Mouse (Mus musculus) CH12.LX (cell line): ENCODE measurements at regions not wholly inside any gene's neighbourhood (a gene's known extent, or its start where the extent isn't known, plus 50 kb on each side); places are given as distances from the start of the nearest gene placed in this dataset.

Source experiments
- DNase-seq: peaks from one replicate; pipeline ENCODE4 v3.0.0-alpha.2; 2013; ENCODE audit errors: extremely low read depth
- H3K27ac ChIP-seq: 2 replicates; pipeline ENCODE4 v1.5.1; 2012; ENCODE audit warnings: low read depth, mild to moderate bottlenecking, control low read depth, moderate library complexity; ENCODE audit not compliant: insufficient read depth
- H3K27me3 ChIP-seq: replicated peaks from 2 replicates; pipeline ENCODE3; 2012; ENCODE audit warnings: inconsistent platforms
- H3K36me3 ChIP-seq, 2 experiments: replicated peaks in 1 of 2; 2 replicates each; pipeline versions ENCODE3 to v1.6.1; 2012; ENCODE audit warnings: inconsistent platforms in 1 of 2, low read length in 1 of 2, mild to moderate bottlenecking in 1 of 2, mixed read lengths in 1 of 2, moderate library complexity in 1 of 2; ENCODE audit not compliant: control insufficient read depth in 1 of 2, insufficient read depth in 1 of 2
- H3K4me1 ChIP-seq, 2 experiments: 2 replicates each; pipeline ENCODE4 v1.6.1; 2012; ENCODE audit warnings: inconsistent platforms in 1 of 2, moderate library complexity in 1 of 2; ENCODE audit not compliant: insufficient read depth in 2 of 2, control insufficient read depth in 1 of 2
- H3K4me2 ChIP-seq: 2 replicates; pipeline ENCODE4 v1.6.1; 2012; ENCODE audit warnings: low read depth, mild to moderate bottlenecking, control low read depth; ENCODE audit not compliant: poor library complexity, insufficient read depth, severe bottlenecking
- H3K4me3 ChIP-seq, 3 experiments: fragments of 150-350 bp in 1 of 3; sonication (generic) in 1 of 3; replicated peaks in 1 of 3; 2 replicates each; pipeline versions ENCODE3 to v1.5.1; 2011 to 2012; ENCODE audit warnings: low read depth in 2 of 3, low read length in 2 of 3, mild to moderate bottlenecking in 2 of 3, moderate library complexity in 2 of 3, control low read depth in 1 of 3, improper control_type of control experiment in 1 of 3, inconsistent platforms in 1 of 3, mixed read lengths in 1 of 3; ENCODE audit not compliant: poor library complexity in 1 of 3
- H3K79me2 ChIP-seq: replicated peaks from 2 replicates; pipeline ENCODE4 v1.6.1; 2012; ENCODE audit warnings: mild to moderate bottlenecking, moderate library complexity; ENCODE audit not compliant: control insufficient read depth, poor library complexity, insufficient read depth, severe bottlenecking; ENCODE audit errors: extremely low read depth
- H3K9ac ChIP-seq: 2 replicates; pipeline ENCODE4 v1.6.1; 2012; ENCODE audit warnings: low read depth, mild to moderate bottlenecking, control low read depth, moderate library complexity; ENCODE audit not compliant: insufficient read depth
- H3K9me3 ChIP-seq: replicated peaks from 2 replicates; pipeline ENCODE3; 2012; ENCODE audit warnings: low read length, inconsistent platforms, mixed read lengths
- CHD2 ChIP-seq: IDR thresholded peaks from 2 replicates; pipeline ENCODE4 v1.6.1; 2011; ENCODE audit warnings: low read length, improper control_type of control experiment
- E2F4 ChIP-seq: IDR thresholded peaks from 2 replicates; pipeline ENCODE4 v1.6.1; 2011; ENCODE audit warnings: low read depth, low read length, improper control_type of control experiment; ENCODE audit not compliant: insufficient replicate concordance
- EP300 ChIP-seq: IDR thresholded peaks from 2 replicates; pipeline ENCODE4 v1.6.1; 2011; ENCODE audit warnings: low read length, improper control_type of control experiment
- ETS1 ChIP-seq: conservative IDR thresholded peaks from 2 replicates; pipeline ENCODE4 v1.6.1; 2012; ENCODE audit warnings: low read depth, mild to moderate bottlenecking, inconsistent platforms, low read length, improper control_type of control experiment, moderate library complexity
- GABPA ChIP-seq: IDR thresholded peaks from 2 replicates; pipeline ENCODE4 v1.6.1; 2012; ENCODE audit warnings: low read depth, low read length, improper control_type of control experiment, inconsistent platforms; ENCODE audit not compliant: insufficient replicate concordance
- HCFC1 ChIP-seq: IDR thresholded peaks from 2 replicates; pipeline ENCODE4 v1.6.1; 2012; ENCODE audit warnings: low read depth, mild to moderate bottlenecking, inconsistent platforms, low read length, improper control_type of control experiment
- IRF4 ChIP-seq: IDR thresholded peaks from 2 replicates; pipeline ENCODE4 v1.6.1; 2014; ENCODE audit warnings: low read depth, mild to moderate bottlenecking, inconsistent platforms, low read length, improper control_type of control experiment
- JUN ChIP-seq: IDR thresholded peaks from 2 replicates; pipeline ENCODE4 v1.6.1; 2011; ENCODE audit warnings: low read depth, mild to moderate bottlenecking, low read length, improper control_type of control experiment, moderate library complexity; ENCODE audit not compliant: insufficient read depth
- KAT2A ChIP-seq: IDR thresholded peaks from 2 replicates; pipeline ENCODE4 v1.6.1; 2012; ENCODE audit warnings: low read length, improper control_type of control experiment, inconsistent platforms; ENCODE audit not compliant: insufficient replicate concordance
- MAX ChIP-seq: IDR thresholded peaks from 2 replicates; pipeline ENCODE4 v1.6.1; 2011; ENCODE audit warnings: low read length, improper control_type of control experiment
- MEF2A ChIP-seq: IDR thresholded peaks from 2 replicates; pipeline ENCODE4 v1.6.1; 2014; ENCODE audit warnings: low read depth, mild to moderate bottlenecking, inconsistent platforms, low read length, improper control_type of control experiment, borderline replicate concordance
- MYC ChIP-seq: IDR thresholded peaks from 2 replicates; pipeline ENCODE4 v1.6.1; 2011; ENCODE audit warnings: low read depth, mild to moderate bottlenecking, improper control_type of control experiment, low read length
- NRF1 ChIP-seq: IDR thresholded peaks from 2 replicates; pipeline ENCODE4 v1.6.1; 2014; ENCODE audit warnings: low read depth, mild to moderate bottlenecking, inconsistent platforms, low read length, improper control_type of control experiment, moderate library complexity
- PAX5 ChIP-seq: IDR thresholded peaks from 2 replicates; pipeline ENCODE4 v1.6.1; 2012; ENCODE audit warnings: low read length, inconsistent platforms, mixed read lengths
- POLR2A ChIP-seq: IDR thresholded peaks from 2 replicates; pipeline ENCODE4 v1.6.1; 2011; ENCODE audit warnings: low read depth, mild to moderate bottlenecking, improper control_type of control experiment, low read length
- RCOR1 ChIP-seq: conservative IDR thresholded peaks from 2 replicates; pipeline ENCODE4 v1.6.1; 2012; ENCODE audit warnings: low read depth, mild to moderate bottlenecking, inconsistent platforms, low read length, improper control_type of control experiment
- SIN3A ChIP-seq: IDR thresholded peaks from 2 replicates; pipeline ENCODE4 v1.6.1; 2012; ENCODE audit warnings: low read length, improper control_type of control experiment, inconsistent platforms
- SMC3 ChIP-seq: IDR thresholded peaks from 2 replicates; pipeline ENCODE4 v1.6.1; 2011; ENCODE audit warnings: low read depth, low read length, improper control_type of control experiment
- TBP ChIP-seq: conservative IDR thresholded peaks from 2 replicates; pipeline ENCODE4 v1.6.1; 2011; ENCODE audit warnings: low read depth, low read length, improper control_type of control experiment
- UBTF ChIP-seq: IDR thresholded peaks from 2 replicates; pipeline ENCODE4 v1.6.1; 2012; ENCODE audit warnings: low read depth, mild to moderate bottlenecking, inconsistent platforms, low read length, improper control_type of control experiment, moderate library complexity
- USF2 ChIP-seq: conservative IDR thresholded peaks from 2 replicates; pipeline ENCODE4 v1.6.1; 2011; ENCODE audit warnings: low read depth, low read length, improper control_type of control experiment
- ZNF384 ChIP-seq: IDR thresholded peaks from 2 replicates; pipeline ENCODE4 v1.6.1; 2012; ENCODE audit warnings: low read depth, low read length, improper control_type of control experiment, inconsistent platforms
- dilution Hi-C: fragments of 300-500 bp; cut with MboI; formaldehyde crosslinking; loops from 2 replicates; pipeline ENCODE4 v1.14.3; 2020; ENCODE audit warnings: low sequenced_read_pairs; ENCODE audit not compliant: extremely low pct_unique_long_range_greater_than_20kb, extremely low pct_ligation_motif_present
- in situ Hi-C: fragments of 300-500 bp; cut with MboI; formaldehyde crosslinking; loops from 3 replicates; pipeline ENCODE4 v1.14.3; 2019; ENCODE audit warnings: low sequenced_read_pairs, low pct_ligation_motif_present, low pct_unique_long_range_greater_than_20kb, mixed read lengths

- Histone ChIP-seq H3K79me2 (no peaks in the 10 kb centered on the region), H3K4me1 (peaks cover 7 to 28% of the 10 kb centered on the region in 2 experiments), H3K9ac (no peak overlapping the region), H3K27ac (no peak overlapping the region), H3K9me3 (no peaks in the 10 kb centered on the region)
- dilution Hi-C loops = no loop called here
- peak; percentile 83 for TF ChIP-seq EP300
- TF ChIP-seq PAX5 = no peak
- TF ChIP-seq TBP = 0 out of 2 replicates have a peak, but pooled peaks have one; percentile 55
- peak; percentile 60; the same call in 1 of the 2 replicates for TF ChIP-seq MAX
- TF ChIP-seq ETS1 = 0 out of 2 replicates have a peak, but pooled peaks have one; percentile 26
- no peak for TF ChIP-seq GABPA
- peak; percentile 60 for TF ChIP-seq IRF4
- TF ChIP-seq, all 38 proteins: peak for 5
- peak; percentile 72 for DNase-seq
- H3K27me3 ChIP-seq = no peaks in the 10 kb centered on the region
- in situ Hi-C loops = loop anchor here (25.0 kb wide), 1 partner anchor 816 kb away; no protein-coding TSS in a partner anchor
- H3K4me3 ChIP-seq = no peak overlapping the region
- peak overlapping the region; percentile 40; the same call in 1 of the 2 replicates for H3K4me2 ChIP-seq
- H3K36me3 ChIP-seq = no peaks in the 10 kb centered on the region
Observed at GRCm38 (mm10) chr3:51128491-51129155, 95.6 kb upstream of the Noct start.

- Histone ChIP-seq H3K27ac (no peak overlapping the region), H3K9me3 (no peaks in the 10 kb centered on the region), H3K36me3 (no peaks in the 10 kb centered on the region), H3K79me2 (no peaks in the 10 kb centered on the region), H3K27me3 (no peaks in the 10 kb centered on the region), H3K9ac (no peak overlapping the region), H3K4me1 (peaks cover 7 to 28% of the 10 kb centered on the region in 2 experiments), H3K4me3 (no peak overlapping the region), H3K4me2 (no peak overlapping the region)
- no peak for DNase-seq
- in situ Hi-C loops = loop anchor here (25.0 kb wide), 1 partner anchor 818 kb away; no protein-coding TSS in a partner anchor
- TF ChIP-seq POLR2A = no peak
- TF ChIP-seq USF2 = no peak
- no peak for TF ChIP-seq MEF2A
- TF ChIP-seq PAX5 = no peak
- no peak for TF ChIP-seq ZNF384
- no peak for TF ChIP-seq MAX
- no peak for TF ChIP-seq SMC3
- no peak for TF ChIP-seq SIN3A
- no peak for TF ChIP-seq NRF1
- TF ChIP-seq CHD2 = no peak
- TF ChIP-seq HCFC1 = no peak
- no peak for TF ChIP-seq MYC
- no peak for TF ChIP-seq RCOR1
- no peak for TF ChIP-seq UBTF
- TF ChIP-seq JUN = no peak
- no peak for TF ChIP-seq E2F4
- TF ChIP-seq KAT2A = no peak
- dilution Hi-C loops = no loop called here
Observed at GRCm38 (mm10) chr3:51130709-51131108, 93.5 kb upstream of the Noct start.
